Mouse (Mus musculus): ENCODE data around the gene Actr1b.

- TF ChIP-seq CTCF (IDR thresholded peaks at IDR 0.05; ENCODE audit: insufficient read depth, low read length) (no peak), POLR2A (IDR thresholded peaks at IDR 0.05; ENCODE audit: borderline replicate concordance, extremely low read depth, low read depth, low read length) (no peak)
These were observed 31.4 kb downstream of the Actr1b start, which contains the start of gene Fam178b for GRCm38 (mm10) chr1:36682620-36683355.
